Mouse (Mus musculus) stomach, postnatal 0 days (tissue): ENCODE data around the gene Akirin2. TPM values are rescaled to one million over a fixed set of nuclear protein-coding genes. Genes with fewer than 3 reads are reported as not detected.

ENCODE experiments used
- ATAC-seq: fragments of 200-750 bp; cut with Nextera tagmentation; 2 replicates; pipeline ENCODE4 v1.8.0; 2017; ENCODE audit not compliant: low FRiP score, low TSS enrichment
- DNase-seq: peaks from one replicate; pipeline ENCODE4 v3.0.0-alpha.2; 2016; ENCODE audit warnings: low spot score
- H3K27ac ChIP-seq: fragments of 300-500 bp; sonication (generic); replicated peaks from 2 replicates; pipeline ENCODE4 v1.5.1; 2014; ENCODE audit warnings: mild to moderate bottlenecking, control low read depth
- H3K27me3 ChIP-seq: fragments of 300-500 bp; sonication (generic); 2 replicates; pipeline ENCODE4 v1.6.1; 2014; ENCODE audit warnings: low read length; ENCODE audit not compliant: control insufficient read depth, insufficient read depth
- H3K36me3 ChIP-seq: fragments of 300-500 bp; sonication (generic); 2 replicates; pipeline ENCODE4 v1.6.1; 2014; ENCODE audit warnings: low read length, mixed read lengths; ENCODE audit not compliant: control insufficient read depth, insufficient read depth
- H3K4me1 ChIP-seq: fragments of 300-500 bp; sonication (generic); replicated peaks from 2 replicates; pipeline ENCODE4 v1.6.1; 2014; ENCODE audit warnings: antibody characterized with exemption; ENCODE audit not compliant: control insufficient read depth, insufficient read depth
- H3K4me2 ChIP-seq: fragments of 300-500 bp; sonication (generic); replicated peaks from 2 replicates; pipeline ENCODE4 v1.6.1; 2014; ENCODE audit warnings: low read depth, mild to moderate bottlenecking, control low read depth, moderate library complexity
- H3K4me3 ChIP-seq: fragments of 300-500 bp; sonication (generic); 2 replicates; pipeline ENCODE4 v1.5.1; 2014; ENCODE audit warnings: low read depth, low read length, control low read depth
- H3K9ac ChIP-seq: fragments of 300-500 bp; sonication (generic); 2 replicates; pipeline ENCODE4 v1.6.1; 2014; ENCODE audit warnings: mild to moderate bottlenecking, low read length, control low read depth, mixed read lengths
- H3K9me3 ChIP-seq: fragments of 300-500 bp; sonication (generic); 2 replicates; pipeline ENCODE4 v1.6.1; 2016; ENCODE audit warnings: low read length; ENCODE audit not compliant: control insufficient read depth
- CTCF ChIP-seq: IDR thresholded peaks from 2 replicates; pipeline ENCODE4 v1.5.1; 2016; ENCODE audit warnings: antibody characterized with exemption, low read depth, mild to moderate bottlenecking, moderate library complexity
- EP300 ChIP-seq: optimal IDR thresholded peaks from 2 replicates; pipeline ENCODE3; 2016; ENCODE audit warnings: antibody characterized with exemption
- WGBS: fragments of 180-500 bp; shearing (Covaris S2); extraction: QIAGEN DNeasy Blood & Tissue Kit; methylation state at CpG from one replicate; pipeline ENCODE4 v1.1.7; 2014; 5-methylcytosine and 5-hydroxymethylcytosine counted together
- polyA plus RNA-seq: library from polyadenylated mRNA; unstranded; fragments of >200 nt; fragmentation: Nextera tagmentation; extraction: Ambion mirVana; gene quantifications from 2 replicates; pipeline ENCODE4 v1.2.1, GENCODE M21; 2015

Gene Akirin2
- polyA plus RNA-seq, 1 experiment from 2014 or later: 31.8 TPM

GRCm38 (mm10) chr4:34529379-34529778 is 21.4 kb upstream of the Akirin2 start:
- Histone ChIP-seq H3K9ac (no peak overlapping the region), H3K4me2 (no peak overlapping the region), H3K4me1 (no peaks in the 10 kb centered on the region), H3K27me3 (no peaks in the 10 kb centered on the region), H3K27ac (no peak overlapping the region), H3K9me3 (no peaks in the 10 kb centered on the region), H3K4me3 (no peak overlapping the region), H3K36me3 (no peaks in the 10 kb centered on the region)
- TF ChIP-seq CTCF (no peak), EP300 (no peak)
- 67% methylated on average over 4 of the region's 4 CpGs for WGBS
- ATAC-seq: no peak
- no peak for DNase-seq

- Histone ChIP-seq H3K4me3 (no peak overlapping the region), H3K4me2 (no peak overlapping the region), H3K36me3 (no peaks in the 10 kb centered on the region), H3K4me1 (no peaks in the 10 kb centered on the region), H3K27me3 (no peaks in the 10 kb centered on the region), H3K9me3 (no peaks in the 10 kb centered on the region), H3K9ac (no peak overlapping the region), H3K27ac (no peak overlapping the region)
- TF ChIP-seq CTCF: no peak
- no peak for TF ChIP-seq EP300
- 79% methylated on average over 6 of the region's 6 CpGs for WGBS
- DNase-seq: no peak
- ATAC-seq: no peak
Measured at GRCm38 (mm10) chr4:34529941-34530340, 20.8 kb upstream of the Akirin2 start.

- 1% methylated on average over 37 of the region's 38 CpGs for WGBS
- H3K4me3 ChIP-seq: peak overlapping the region; percentile 98
- no peaks in the 10 kb centered on the region for H3K27me3 ChIP-seq
- H3K36me3 ChIP-seq: no peaks in the 10 kb centered on the region
- H3K4me1 ChIP-seq: 0 out of 2 replicates have a peak, but pooled peaks cover 3% of the 10 kb centered on the region
- peak overlapping the region; percentile 88 for H3K9ac ChIP-seq
- ATAC-seq (peak; percentile 94), DNase-seq (peak; percentile 97)
- peak overlapping the region; percentile 65 for H3K4me2 ChIP-seq
- TF ChIP-seq EP300 (peak; percentile 58), CTCF (no peak)
- no peaks in the 10 kb centered on the region for H3K9me3 ChIP-seq
- H3K27ac ChIP-seq: peak overlapping the region; percentile 98
Measured at GRCm38 (mm10) chr4:34549981-34550747, 573 bp upstream of the Akirin2 start.

- Histone ChIP-seq H3K27me3 (no peaks in the 10 kb centered on the region), H3K4me2 (peak overlapping the region; percentile 55), H3K27ac (peak overlapping the region; percentile 98), H3K9ac (peak overlapping the region; percentile 88), H3K4me1 (0 out of 2 replicates have a peak, but pooled peaks cover 8% of the 10 kb centered on the region), H3K4me3 (peak overlapping the region; percentile 98), H3K36me3 (no peaks in the 10 kb centered on the region), H3K9me3 (no peaks in the 10 kb centered on the region)
- DNase-seq (peak; percentile 65), ATAC-seq (peak; percentile 82)
- WGBS: 0% methylated on average over 50 of the region's 50 CpGs
- TF ChIP-seq EP300 (no peak), CTCF (no peak)
Measured at GRCm38 (mm10) chr4:34551098-34551809, 517 bp downstream of the Akirin2 start.

- H3K27me3 ChIP-seq: no peaks in the 10 kb centered on the region
- H3K36me3 ChIP-seq: no peaks in the 10 kb centered on the region
- peak overlapping the region; percentile 55 for H3K4me2 ChIP-seq
- DNase-seq (no peak), ATAC-seq (no peak)
- no peaks in the 10 kb centered on the region for H3K9me3 ChIP-seq
- 0% methylated on average over 3 of the region's 3 CpGs for WGBS
- H3K9ac ChIP-seq: peak overlapping the region; percentile 35; the same call in 1 of the 2 replicates
- peak overlapping the region; percentile 98 for H3K27ac ChIP-seq
- TF ChIP-seq EP300 (no peak), CTCF (no peak)
- H3K4me1 ChIP-seq: 0 out of 2 replicates have a peak, but pooled peaks cover 10% of the 10 kb centered on the region
- H3K4me3 ChIP-seq: peak overlapping the region; percentile 98
Measured at GRCm38 (mm10) chr4:34551966-34552365, 1.2 kb downstream of the Akirin2 start.

- H3K4me2 ChIP-seq: no peak overlapping the region
- H3K9me3 ChIP-seq: no peaks in the 10 kb centered on the region
- DNase-seq (no peak), ATAC-seq (no peak)
- H3K27me3 ChIP-seq: no peaks in the 10 kb centered on the region
- no peak overlapping the region for H3K9ac ChIP-seq
- WGBS: 23% methylated on average over 1 of the region's 1 CpGs
- 0 out of 2 replicates have a peak, but pooled peaks cover 10% of the 10 kb centered on the region for H3K4me1 ChIP-seq
- no peaks in the 10 kb centered on the region for H3K36me3 ChIP-seq
- no peak overlapping the region for H3K27ac ChIP-seq
- H3K4me3 ChIP-seq: no peak overlapping the region
- TF ChIP-seq EP300 (no peak), CTCF (no peak)
Measured at GRCm38 (mm10) chr4:34554596-34554995, 3.9 kb downstream of the Akirin2 start.
